Mouse (Mus musculus): Measurements from ENCODE around the gene Zfp689.
A peak's percentile ranks its signal among the peaks of the same experiment; 100 is the strongest.

Gene Zfp689

DNA sequence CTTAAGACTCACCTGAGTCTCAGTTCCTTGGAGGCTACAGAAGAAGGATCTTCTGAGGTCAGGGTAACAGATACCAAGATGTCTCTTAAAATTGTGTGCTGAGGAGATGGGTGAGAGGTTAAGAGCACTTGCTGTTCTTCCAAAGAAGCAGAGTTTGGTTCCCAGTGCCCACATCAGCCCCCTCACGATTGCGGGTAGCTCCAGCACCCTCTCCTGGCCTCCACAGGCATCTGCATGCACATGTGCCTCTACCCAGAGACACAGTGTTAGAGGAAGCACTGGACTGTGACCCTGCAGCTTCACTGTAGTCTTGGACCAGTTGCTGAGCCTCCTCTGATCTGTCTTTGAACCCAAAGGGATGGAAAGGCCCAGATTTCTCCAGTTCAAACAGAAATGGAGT, 46.0 kb downstream of the Zfp689 start:
- DNase-seq: no peak

DNA sequence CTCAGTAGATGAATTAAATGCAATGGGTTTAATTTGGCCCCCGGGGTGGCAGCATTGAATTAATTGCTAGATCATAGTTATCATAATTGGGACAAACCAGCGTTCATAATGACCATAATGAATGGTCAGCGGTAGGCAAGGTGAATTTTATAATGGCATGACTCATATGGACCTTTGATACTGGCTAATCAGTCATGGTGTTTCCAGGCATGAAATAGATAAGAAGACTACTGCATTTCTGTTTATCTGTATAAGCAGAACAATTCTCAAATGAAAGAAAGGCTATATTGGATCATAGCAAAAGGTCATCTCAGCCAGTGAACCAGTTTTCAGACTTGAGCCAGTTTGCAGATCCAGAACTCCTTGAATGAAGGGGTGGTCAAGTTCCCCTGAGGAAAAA, 48.6 kb downstream of the Zfp689 start:
- no peak for DNase-seq

DNA sequence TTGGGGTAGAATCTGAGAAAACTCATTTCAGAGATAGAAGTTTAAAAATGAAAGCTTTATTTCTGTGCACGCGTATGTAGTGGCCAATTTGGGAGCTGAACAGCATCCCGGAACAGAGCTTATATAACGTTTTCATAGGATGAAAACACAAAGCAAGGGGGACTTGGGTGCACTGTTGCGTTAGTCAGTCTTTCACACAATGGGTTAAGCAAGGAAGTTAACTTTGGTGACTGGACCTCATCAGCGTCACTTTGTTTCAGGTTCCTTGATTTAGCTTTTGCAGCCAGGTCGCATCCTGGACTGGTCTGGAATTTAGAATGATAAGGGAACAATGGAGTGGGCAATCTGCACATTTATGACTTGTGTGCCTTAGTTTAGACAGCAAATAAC, 55.0 kb downstream of the Zfp689 start:
- no peak for DNase-seq

DNA sequence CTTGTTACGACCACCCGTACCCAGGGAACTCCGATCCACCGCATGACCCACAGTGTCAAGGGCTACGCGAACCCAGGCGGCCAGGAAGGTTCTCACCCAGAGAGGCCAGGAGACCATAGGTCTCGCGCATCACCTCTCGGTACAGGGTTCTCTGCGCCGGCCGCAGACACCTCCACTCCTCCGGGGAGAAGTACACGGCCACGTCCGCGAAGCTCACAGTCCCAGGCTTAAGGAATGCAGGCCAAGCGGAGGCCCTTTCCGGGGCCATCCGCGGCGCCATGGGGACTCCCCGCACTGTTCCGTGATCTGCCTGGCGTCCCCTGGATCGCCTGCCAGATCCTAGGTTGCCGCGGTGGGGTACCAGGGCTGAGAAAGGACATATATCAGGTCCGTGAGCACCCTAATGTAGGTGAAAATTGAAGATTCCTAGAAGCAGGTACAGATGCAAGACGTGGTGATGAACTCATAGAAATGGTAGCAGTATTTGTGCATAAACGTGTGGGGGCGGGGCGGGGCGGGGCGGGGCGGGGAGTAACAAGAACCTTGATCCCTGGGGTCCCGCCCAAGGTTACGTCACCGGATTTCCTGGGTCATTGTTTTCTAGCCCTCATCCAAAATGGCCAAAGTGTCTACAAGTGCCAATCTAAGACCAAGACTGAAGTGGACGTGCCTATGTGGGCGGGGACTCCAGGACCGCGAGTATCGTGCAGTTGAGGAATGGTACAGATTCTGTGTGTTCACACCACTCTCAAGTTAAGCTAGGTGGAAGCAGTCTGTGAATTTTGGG, 55.6 kb downstream of the Zfp689 start, which contains the start of gene E430018J23Rik:
Gene E430018J23Rik (minus strand): TSS at position 473 of the 787 bp plus-strand sequence.
- peak; percentile 99 to 100 for DNase-seq

DNA sequence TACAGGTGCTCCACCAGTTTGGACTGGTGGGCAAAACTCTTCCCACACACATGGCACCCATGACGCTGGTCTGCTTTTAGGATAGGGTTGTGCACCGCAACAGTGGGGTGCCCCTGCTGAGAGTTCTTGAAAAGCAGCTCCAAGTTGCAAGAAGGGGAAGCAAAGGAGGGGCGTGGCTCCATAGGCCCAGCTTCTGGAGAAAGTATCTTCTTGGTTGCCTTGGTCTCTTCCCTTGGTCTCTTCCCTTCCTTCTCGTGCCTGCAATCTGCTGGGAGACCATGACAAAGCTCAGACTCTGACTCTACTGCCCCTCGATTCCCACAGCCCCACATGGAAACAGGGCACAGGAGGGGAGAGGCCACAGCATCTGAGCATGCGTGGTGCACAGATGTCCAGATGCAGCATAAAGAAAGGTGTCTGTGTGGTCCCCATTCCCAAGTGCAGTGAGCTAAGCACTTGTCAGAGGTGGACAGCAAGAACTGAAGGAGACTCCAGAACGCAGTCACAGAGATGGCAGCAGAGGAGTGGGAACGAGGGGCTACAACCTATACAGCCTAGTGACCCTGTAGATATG, 56.6 kb downstream of the Zfp689 start:
- no peak for DNase-seq

Measured in kidney, postnatal 36 days (tissue).